Mouse (Mus musculus): ENCODE results near the gene Cadm1.

DNA sequence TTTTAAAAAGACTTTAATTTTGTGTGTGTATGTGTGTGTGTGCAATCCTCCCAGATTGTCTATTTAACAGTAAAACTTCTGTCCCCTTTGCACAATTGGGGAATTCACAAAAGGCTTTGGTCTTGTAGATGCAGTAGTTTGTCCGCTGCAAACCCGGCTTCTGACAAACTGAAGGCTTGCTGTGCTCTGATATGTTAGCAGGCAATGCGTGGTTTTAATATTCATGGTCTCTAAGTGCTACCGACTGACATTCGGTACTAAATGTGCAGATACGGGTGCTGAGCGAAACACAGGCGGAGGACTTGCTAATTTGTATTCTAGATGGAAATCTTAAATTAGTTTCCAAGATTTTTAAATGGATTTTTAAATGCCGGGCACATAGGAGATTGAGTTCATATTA is 176.4 kb downstream of the Cadm1 start:
- no peak for TF ChIP-seq CTCF (IDR thresholded peaks at IDR 0.05; ENCODE audit: low read depth)
- no peak for TF ChIP-seq EP300 (IDR thresholded peaks at IDR 0.05; ENCODE audit: low read depth)
